Mouse (Mus musculus): ENCODE measurements around the gene Ppm1k.
"Not testable (repeated sequence)": the region's sequence is repeated elsewhere in the genome, so short reads cannot be mapped to it uniquely, and the experiment has no call there.

The Ppm1k gene

DNA sequence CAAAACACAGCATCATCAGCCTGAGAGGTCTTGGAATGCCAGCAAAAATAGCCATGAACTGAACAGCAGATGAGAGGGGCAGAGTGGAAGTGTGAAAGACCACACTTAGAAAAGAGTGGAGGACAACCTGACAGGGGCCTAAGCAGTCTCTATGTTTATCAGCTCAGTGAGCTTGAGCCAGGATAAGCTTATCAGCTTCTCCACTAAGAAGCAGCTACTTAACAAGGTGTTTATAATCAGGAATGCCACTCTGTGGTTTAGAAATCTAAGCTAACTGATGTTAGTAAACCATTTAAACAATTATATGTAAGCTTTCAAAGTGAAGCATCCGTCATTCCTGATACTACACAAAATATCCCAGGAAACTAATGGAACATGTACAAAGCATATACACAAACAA, 3.2 kb downstream of the Ppm1k start:
- DNase-seq (ENCODE audit: low read depth), result no peak

DNA sequence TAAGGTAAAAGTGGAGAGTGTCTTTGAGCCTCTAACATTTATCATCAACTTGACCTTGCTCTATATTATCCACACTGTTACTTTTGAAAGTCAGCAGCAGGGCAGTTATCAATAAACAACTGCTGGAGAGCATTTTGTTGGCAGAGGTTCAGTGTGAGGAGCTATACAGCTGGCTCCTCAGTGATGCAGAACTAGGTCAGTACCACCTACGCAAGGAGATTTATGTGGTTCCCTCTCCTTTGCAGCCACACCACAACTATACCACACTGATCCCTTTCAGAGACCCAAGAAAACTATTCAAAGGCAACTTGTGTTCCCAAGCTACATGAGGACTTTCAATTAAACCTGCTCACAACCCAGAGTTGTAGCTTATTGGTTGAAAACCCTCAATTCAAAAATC, 3.8 kb downstream of the Ppm1k start:
- no peak for DNase-seq (ENCODE audit: low read depth)

DNA sequence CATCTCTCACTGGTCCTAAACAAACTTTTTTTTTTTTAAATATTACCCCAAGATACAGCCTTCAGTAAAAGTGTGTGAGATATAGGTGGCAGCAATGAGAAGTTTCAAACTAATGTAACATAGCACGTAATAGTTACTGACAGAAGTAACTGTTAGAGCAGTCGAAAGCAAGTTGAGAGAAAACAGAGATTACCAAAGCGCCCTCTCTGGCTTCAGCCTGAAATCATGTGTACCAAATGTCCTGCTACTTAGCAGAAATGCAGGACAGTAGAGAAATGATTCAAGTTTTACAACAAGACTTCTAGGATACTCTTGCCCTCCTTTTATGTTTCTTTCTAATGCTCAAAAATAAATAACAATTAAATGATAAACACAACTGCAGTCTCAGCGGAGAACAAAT, 4.3 kb downstream of the Ppm1k start:
- no peak for DNase-seq (ENCODE audit: low read depth)

DNA sequence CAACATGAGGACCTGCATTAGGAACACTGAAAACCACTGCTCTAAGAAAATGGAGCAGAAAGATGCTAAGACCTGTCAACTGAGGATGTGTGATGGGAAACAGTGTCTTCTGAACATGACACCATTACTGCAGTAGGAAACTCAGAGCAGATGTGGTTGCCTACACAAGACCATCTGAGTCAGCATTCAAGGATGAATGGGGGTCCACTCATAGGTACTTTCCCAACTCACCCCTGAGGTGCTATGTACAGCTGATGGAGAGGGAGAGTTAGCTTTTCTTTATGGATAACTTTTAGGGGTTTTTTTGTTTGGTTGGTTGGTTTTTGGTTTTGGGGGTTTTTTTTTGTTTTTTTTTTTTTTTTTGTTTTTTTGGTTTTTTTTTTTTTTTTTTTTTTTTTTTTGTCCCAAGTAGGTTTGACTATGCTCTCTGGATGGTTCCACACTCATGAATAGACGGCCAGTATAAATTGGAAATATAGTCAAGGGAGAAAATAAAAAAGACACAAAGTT, 5.9 kb downstream of the Ppm1k start:
- DNase-seq (ENCODE audit: low read depth), result no peak

DNA sequence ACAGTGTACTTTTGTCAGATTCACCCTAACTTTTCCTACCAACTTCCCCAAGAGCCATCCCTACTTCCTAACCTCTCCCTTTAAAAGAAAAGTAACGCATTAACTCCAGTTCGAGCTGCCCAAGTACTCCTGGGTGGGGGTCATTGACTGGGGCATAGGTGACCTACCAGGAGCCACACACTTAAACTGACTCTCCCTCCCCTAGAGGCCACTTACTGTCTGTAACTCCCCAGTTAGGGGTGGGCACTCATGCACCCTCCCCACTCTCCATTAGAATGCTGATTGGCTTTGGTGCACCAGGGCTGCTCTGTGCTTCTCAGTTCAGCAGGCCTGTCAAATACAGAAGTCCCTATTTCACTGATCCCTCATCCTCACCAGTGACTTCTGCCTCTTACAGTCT, 8.3 kb downstream of the Ppm1k start:
- no peak for DNase-seq (ENCODE audit: low read depth)

DNA sequence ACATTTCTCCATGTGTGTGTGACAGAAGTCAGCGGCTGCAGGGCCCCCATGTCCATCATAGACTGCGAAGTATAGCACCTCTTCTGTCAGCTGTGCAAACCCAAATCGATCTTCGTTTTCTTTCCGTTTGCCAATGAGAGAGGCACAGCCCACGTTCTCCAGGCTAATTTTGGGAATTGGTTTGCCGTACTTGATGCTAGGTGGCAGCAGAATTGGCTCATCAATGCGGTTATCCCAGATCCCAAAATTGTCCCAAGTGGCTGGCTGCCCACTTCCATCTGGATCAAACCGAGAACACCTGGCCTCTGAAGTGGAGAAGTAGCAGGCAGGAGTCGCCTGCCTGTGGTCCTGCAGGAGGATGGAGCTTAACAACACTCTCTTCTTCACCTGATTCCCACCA, 10.5 kb downstream of the Ppm1k start:
- no peak for DNase-seq (ENCODE audit: low read depth)

DNA sequence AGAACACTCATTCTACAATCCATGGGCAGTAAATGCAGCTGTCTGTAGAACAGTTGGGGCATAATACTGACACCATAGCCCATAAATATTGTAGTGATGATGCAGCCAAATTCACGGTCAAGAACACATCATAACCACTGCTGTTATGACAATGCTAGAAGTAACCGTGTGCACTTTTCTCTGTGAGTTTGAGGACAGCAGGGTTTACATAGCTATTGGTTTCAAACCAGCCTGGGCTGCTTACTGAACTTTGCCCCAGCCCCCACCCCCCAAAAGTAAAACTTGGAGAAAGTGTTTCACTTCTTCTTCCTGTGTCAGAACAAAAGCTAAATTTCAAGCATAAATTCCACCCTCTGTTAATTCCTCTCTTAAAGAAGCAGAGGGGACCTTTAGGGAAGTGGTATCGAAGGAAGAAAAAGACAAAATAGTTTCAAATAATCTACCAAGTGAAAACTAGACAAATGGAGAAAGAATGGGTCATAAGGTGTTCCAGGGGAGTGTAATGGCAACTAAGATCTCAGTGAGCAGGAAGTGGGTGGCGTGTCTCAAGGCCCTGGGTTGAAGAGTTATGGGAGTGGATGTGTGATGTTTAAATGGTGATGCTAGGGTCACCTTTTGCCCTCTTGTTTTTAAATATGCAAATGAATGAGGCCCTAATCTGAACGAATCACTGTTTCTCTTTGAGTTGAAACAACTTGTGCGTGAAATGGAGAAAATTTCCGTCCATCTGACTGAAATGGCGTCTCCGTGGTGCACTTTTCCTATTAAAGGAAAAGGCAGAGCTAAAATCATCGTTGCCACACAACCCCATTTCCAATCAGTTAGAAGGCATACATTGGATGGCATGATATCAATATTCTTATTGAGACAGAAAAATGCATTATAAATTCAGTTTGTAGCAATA, 14.3 kb downstream of the Ppm1k start:
- DNase-seq (ENCODE audit: low read depth), result no peak

DNA sequence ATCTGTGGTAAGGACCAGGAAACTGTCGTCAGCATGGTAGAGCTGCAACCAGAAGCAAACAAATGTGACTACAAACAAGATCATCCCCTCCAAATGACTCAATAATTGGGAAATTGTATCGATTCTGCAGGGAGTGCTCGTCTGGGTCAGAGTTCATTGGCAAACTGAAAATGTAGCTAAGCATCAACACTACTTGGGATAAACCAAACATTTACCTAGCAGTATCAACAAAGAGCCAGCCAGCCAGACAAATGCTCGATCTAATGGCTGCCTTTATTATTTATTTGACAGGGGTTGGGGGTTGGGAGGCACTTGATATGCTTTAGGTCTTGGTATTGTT, 21.3 kb downstream of the Ppm1k start:
- DNase-seq (ENCODE audit: low read depth), result no peak

DNA sequence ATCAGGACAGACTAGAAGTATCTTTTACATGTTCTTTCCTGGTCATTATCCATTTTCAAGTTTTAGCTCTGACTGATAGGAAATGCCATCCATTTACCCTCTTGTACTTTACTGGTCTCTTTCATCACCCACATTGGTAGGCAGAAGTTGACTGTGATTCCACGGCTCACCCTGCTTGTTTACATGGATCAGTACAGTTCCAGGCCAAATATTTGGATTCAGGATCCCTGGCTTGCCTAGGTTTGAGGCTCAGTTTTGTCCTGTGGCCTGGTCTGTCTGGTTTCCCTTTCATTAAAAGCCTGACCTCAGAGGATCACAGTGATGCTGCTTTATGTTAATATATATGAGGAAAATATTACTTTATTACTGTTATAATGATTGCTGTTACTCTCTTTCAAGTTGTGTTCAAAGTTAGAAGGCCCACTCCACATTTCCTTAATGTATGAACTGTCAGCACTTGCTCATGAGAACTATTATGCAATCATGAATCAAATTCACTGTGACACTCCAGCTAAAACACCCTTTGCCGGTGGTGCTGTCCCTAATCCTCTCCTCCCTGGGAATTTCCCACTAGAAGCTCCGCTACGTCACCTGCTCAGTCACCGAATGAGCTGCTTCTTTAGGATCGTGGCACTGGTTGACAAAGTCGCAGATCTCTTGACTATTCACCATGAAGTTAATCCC, 21.8 kb downstream of the Ppm1k start:
- no peak for DNase-seq (ENCODE audit: low read depth)

DNA sequence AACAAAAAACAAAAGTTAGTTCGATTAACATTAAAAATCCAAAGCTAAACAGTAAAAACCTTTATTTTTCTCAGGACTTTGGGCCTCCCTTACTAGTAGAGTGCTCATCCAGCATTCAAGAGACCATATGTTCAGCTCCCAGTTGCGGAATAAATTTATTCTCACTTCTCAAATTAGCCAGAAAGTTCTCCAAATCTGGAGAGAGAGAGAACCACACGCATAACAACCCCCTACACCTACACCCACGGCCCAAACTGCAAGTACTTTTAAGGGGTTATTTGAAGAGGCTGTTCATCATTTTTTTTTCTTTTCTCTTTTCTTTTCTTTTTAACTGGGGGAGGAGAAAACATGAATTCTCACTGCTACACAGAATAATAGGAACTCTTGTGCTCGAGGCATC, 23.4 kb downstream of the Ppm1k start:
- no peak for DNase-seq (ENCODE audit: low read depth)

DNA sequence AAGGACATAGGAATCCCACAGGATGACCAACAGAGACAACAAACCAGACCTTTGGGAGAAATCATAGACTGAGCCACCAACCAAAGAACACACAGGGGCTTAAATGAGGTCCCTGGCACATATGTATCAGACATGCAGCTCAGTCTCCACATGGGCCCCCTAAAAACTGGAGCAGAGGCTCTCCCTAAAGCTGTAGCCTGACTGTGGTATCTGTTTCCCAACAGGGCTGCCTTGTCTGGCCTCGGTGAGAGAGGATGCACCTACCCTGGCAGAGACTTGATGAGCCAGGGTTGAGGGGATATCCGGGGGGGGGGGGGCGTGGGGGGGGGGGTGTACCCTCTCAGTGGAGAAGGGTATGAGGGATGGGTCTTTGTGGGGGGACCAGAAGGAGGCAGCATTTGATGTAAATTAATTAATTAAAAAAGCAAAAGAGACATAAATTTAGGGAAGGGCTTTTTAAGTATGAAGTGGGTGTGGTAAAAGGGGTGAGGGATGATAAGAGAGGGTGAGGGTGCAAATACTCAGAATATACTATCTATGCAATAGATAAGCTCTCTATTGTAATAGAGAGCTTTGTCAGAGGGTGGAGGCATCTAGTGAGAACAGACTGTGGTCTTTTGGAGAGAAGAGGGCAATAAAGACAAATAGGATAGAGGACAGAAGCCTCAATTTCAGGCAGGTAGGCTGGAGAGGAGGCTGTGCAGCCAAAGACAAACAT, 31.4 kb downstream of the Ppm1k start:
- peak; percentile 15 for DNase-seq (ENCODE audit: low read depth)

DNA sequence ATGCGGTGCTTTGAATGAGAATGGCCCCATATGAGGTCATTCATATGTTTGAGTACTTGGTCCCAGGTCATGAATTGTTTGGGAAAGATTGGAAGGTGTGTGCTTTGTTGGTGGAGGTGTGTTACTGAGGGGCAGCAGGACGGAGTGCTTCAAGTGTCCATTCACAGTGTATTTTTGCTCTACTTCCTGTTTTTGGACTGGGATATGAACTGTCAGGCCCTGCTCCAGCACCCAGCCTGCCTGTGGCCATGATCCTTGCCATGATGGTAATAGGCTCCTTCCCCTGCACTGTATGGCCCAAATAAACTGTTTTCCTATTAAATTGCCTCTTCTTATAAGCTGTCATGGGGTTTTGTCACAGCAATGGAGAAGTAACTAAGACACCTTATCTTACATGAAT, 36.1 kb downstream of the Ppm1k start:
- DNase-seq (ENCODE audit: low read depth), result no peak

DNA sequence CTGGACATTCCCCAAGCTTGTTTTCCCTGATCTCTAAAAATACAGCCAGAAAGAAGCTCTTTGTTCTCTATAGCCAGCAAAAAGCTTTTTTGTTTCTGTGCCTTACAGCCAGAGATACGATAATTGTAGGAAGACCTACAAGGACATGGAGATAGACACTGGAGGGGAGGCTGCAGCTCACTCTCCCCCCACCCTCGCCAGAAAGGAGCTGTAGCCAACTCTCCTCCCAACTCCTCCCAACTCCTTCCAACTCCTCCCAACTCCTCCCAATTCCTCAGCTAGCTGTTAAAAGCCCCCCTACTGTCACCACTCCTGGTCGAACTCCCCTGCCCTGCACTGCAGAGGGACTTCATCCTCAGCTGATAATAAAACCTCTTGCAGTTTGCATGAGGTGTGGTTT, 67.1 kb downstream of the Ppm1k start:
- not testable (repeated sequence) for DNase-seq (ENCODE audit: low read depth)

Data from c-Kit-positive CD71-positive TER-119-negative erythroid progenitor cells, embryonic 14.5 days (primary cell).